Mouse (Mus musculus) limb, embryonic 11.5 days (tissue): ENCODE data around the gene Slc44a1. TPM values are rescaled to one million over a fixed set of nuclear protein-coding genes. Genes with fewer than 3 reads are reported as not detected.

Experiments used
- ATAC-seq: fragments of 200-750 bp; cut with Nextera tagmentation; 2 replicates; pipeline ENCODE4 v1.8.0; 2017; ENCODE audit warnings: low read depth; ENCODE audit not compliant: insufficient number of reproducible peaks, low FRiP score, low TSS enrichment
- DNase-seq: peaks from one replicate; pipeline ENCODE4 v3.0.0-alpha.2; 2015; ENCODE audit warnings: low spot score
- H3K27ac ChIP-seq: fragments of 300-500 bp; sonication (generic); replicated peaks from 2 replicates; pipeline ENCODE4 v1.5.1; 2014; ENCODE audit warnings: low read depth, mild to moderate bottlenecking, low read length
- H3K27me3 ChIP-seq: fragments of 300-500 bp; sonication (generic); 2 replicates; pipeline ENCODE4 v1.6.1; 2014; ENCODE audit warnings: mild to moderate bottlenecking, low read length, mixed read lengths; ENCODE audit not compliant: control insufficient read depth, insufficient read depth
- H3K36me3 ChIP-seq: fragments of 300-500 bp; sonication (generic); 2 replicates; pipeline ENCODE4 v1.6.1; 2014; ENCODE audit warnings: mild to moderate bottlenecking, low read length, moderate library complexity, mixed read lengths; ENCODE audit not compliant: control insufficient read depth, insufficient read depth
- H3K4me1 ChIP-seq: fragments of 300-500 bp; sonication (generic); 2 replicates; pipeline ENCODE4 v1.6.1; 2014; ENCODE audit warnings: low read length, mixed read lengths; ENCODE audit not compliant: control insufficient read depth, insufficient read depth
- H3K4me2 ChIP-seq: fragments of 300-500 bp; sonication (generic); 2 replicates; pipeline ENCODE4 v1.6.1; 2014; ENCODE audit warnings: low read depth, mild to moderate bottlenecking, moderate library complexity; ENCODE audit not compliant: severe bottlenecking
- H3K4me3 ChIP-seq: fragments of 300-500 bp; sonication (generic); 2 replicates; pipeline ENCODE4 v1.5.1; 2014; ENCODE audit warnings: low read depth, low read length
- H3K9ac ChIP-seq: fragments of 300-500 bp; sonication (generic); 2 replicates; pipeline ENCODE4 v1.6.1; 2014; ENCODE audit warnings: mild to moderate bottlenecking, low read length
- H3K9me3 ChIP-seq: fragments of 300-500 bp; sonication (generic); 2 replicates; pipeline ENCODE4 v1.6.1; 2016; ENCODE audit warnings: low read length; ENCODE audit not compliant: control insufficient read depth
- WGBS: fragments of 180-500 bp; shearing (Covaris S2); extraction: QIAGEN DNeasy Blood & Tissue Kit; methylation state at CpG from one replicate; pipeline ENCODE4 v1.1.7; 2014; 5-methylcytosine and 5-hydroxymethylcytosine counted together
- polyA plus RNA-seq: library from polyadenylated mRNA; unstranded; fragments of >200 nt; fragmentation: Nextera tagmentation; extraction: Ambion mirVana; gene quantifications from 2 replicates; pipeline ENCODE4 v1.2.1, GENCODE M21; 2014

The Slc44a1 gene
- polyA plus RNA-seq, 1 experiment from 2014 or later: 24.6 TPM

DNA sequence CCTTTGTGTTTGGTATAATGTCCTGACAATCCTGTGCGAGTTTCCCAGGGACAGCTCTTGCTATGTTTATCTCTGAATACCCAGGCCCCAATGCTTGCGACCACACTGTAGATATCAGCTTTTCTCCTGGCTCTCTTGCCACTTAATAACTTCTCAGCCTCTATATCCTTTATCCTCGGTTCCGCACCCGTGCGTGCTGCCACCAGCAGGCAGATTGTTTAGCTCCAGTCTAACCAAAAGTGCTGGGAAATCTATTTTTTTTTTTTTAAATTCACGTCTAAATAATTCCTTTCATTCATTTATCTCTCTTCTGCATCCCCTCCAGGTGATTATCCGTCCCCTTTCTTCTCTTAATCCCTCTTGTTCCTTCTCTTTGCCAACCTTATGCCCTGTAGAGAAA, 82.4 kb downstream of the Slc44a1 start:
- no peak overlapping the region for H3K4me2 ChIP-seq
- WGBS: 85% methylated on average over 8 of the region's 8 CpGs

DNA sequence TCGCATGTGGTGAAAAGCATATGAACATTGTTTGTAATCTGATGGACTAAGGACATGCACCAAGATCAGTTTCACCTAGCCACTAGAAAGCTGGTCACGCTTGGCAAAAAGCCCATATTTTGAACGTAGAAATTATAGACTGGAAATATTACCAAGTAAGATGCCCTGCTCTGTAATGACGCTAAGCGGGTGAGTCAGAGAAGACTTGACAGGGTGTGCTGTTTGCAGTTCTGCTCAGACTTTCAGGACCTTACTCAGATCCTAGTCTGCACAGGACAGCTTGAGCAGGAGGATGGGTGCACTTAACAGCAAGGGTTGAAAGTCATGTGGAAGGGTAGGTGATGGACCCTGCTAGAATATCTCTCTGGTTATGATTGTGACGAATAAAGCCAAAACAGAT, 85.3 kb downstream of the Slc44a1 start:
- Histone ChIP-seq H3K4me3 (no peak overlapping the region), H3K27me3 (no peaks in the 10 kb centered on the region), H3K4me1 (no peaks in the 10 kb centered on the region), H3K4me2 (no peak overlapping the region), H3K9me3 (no peaks in the 10 kb centered on the region), H3K9ac (no peak overlapping the region), H3K27ac (no peak overlapping the region), H3K36me3 (no peaks in the 10 kb centered on the region)
- WGBS: 93% methylated on average over 6 of the region's 6 CpGs
- DNase-seq (no peak), ATAC-seq (no peak)

More for the DNA sequence above, 82.4 kb downstream of the Slc44a1 start:
- no peaks in the 10 kb centered on the region for H3K9me3 ChIP-seq
- H3K27ac ChIP-seq: no peak overlapping the region
- ATAC-seq (no peak), DNase-seq (no peak)
- H3K27me3 ChIP-seq: no peaks in the 10 kb centered on the region
- no peaks in the 10 kb centered on the region for H3K36me3 ChIP-seq
- no peak overlapping the region for H3K4me3 ChIP-seq
- no peak overlapping the region for H3K9ac ChIP-seq
- no peaks in the 10 kb centered on the region for H3K4me1 ChIP-seq

DNA sequence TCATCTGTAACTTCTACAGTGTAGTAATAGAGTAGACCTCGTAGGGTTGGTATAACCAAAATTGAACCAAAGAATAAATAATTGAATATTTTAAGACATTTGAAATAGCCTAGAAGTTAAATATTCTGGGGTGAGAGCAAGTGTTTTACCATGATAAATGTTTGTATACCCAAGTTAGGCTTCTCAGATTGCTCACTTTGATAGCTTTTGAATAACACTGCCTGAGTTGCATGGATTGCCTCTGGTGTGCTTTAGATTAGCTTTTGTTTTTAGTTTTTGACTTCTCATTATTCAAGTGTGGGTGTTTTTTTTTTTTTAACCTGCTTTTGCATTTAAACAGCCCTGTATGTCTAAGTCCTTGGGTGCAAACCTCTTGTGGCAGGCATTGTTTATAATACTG, 85.8 kb downstream of the Slc44a1 start:
- Histone ChIP-seq H3K4me2 (no peak overlapping the region), H3K9ac (no peak overlapping the region), H3K4me1 (no peaks in the 10 kb centered on the region), H3K27ac (no peak overlapping the region), H3K4me3 (no peak overlapping the region), H3K36me3 (no peaks in the 10 kb centered on the region), H3K27me3 (no peaks in the 10 kb centered on the region), H3K9me3 (no peaks in the 10 kb centered on the region)
- ATAC-seq (no peak), DNase-seq (no peak)
- 83% methylated on average over 1 of the region's 1 CpGs for WGBS

DNA sequence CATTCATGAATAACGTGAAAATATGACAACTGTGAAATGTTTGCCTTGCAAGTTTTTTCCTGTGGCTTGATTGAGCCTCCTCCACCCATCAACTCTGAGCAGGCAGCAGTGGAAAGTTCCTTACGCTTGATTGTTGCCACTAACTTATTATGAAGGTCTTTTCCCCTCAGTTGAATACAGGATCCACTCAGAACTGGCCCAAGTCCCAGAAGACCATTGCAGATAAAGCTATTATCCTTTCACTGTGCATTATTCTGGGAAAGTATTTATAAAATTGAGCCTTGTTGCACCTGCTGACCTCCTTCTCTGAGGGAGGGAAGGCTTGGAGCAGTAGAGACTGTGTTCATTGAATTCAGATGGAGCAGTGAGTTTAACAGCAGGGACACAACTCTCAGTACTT, 86.2 kb downstream of the Slc44a1 start:
- Histone ChIP-seq H3K4me3 (no peak overlapping the region), H3K27me3 (no peaks in the 10 kb centered on the region), H3K4me1 (no peaks in the 10 kb centered on the region), H3K4me2 (no peak overlapping the region), H3K9me3 (no peaks in the 10 kb centered on the region), H3K9ac (no peak overlapping the region), H3K27ac (no peak overlapping the region), H3K36me3 (no peaks in the 10 kb centered on the region)
- 79% methylated on average over 2 of the region's 2 CpGs for WGBS
- DNase-seq: no peak
- no peak for ATAC-seq

DNA sequence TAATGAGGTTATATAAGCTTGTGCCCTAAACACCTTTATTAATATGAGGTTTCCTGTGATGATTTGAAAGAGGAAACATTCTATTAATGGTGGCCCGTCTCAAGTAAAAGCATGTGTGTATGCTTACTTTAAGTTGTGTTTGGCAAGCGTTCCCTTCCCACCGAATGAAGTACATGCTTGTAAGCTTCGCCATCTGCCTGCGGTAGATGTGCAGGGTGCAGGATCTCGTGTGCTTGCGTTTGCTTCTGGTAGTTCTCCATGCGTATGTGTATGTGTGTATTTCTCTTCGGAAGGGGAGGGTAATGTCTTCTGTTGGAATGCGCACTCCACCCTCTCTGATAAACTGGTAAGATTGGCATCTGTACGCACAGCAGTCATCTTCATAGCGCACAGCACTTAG, 95.6 kb downstream of the Slc44a1 start:
- DNase-seq: no peak
- H3K4me1 ChIP-seq: no peaks in the 10 kb centered on the region
- H3K9ac ChIP-seq: no peak overlapping the region
- H3K4me3 ChIP-seq: no peak overlapping the region
- WGBS: 91% methylated on average over 12 of the region's 12 CpGs
- no peaks in the 10 kb centered on the region for H3K36me3 ChIP-seq
- H3K27ac ChIP-seq: no peak overlapping the region
- no peaks in the 10 kb centered on the region for H3K9me3 ChIP-seq
- no peak overlapping the region for H3K4me2 ChIP-seq
- ATAC-seq: no peak
- no peaks in the 10 kb centered on the region for H3K27me3 ChIP-seq

DNA sequence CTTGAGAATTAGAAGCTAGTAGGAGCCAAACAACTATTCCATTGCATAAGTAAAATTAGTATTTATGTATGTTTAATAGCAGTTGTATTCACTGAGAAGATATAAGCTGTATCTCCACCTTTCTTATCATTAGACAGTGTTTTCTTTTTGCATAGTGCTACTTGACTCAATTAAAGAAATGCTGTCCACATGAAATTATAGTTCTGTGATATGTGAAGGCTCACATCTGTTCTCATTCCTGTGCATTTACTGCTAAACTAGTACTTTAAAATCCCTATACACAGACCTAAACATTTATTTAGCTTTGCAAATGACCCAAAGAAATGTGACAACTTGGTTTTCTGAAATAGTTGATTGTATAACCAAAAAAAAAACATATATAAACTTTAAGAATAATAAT, 96.9 kb downstream of the Slc44a1 start:
- no peak overlapping the region for H3K27ac ChIP-seq
- DNase-seq (no peak), ATAC-seq (no peak)

DNA sequence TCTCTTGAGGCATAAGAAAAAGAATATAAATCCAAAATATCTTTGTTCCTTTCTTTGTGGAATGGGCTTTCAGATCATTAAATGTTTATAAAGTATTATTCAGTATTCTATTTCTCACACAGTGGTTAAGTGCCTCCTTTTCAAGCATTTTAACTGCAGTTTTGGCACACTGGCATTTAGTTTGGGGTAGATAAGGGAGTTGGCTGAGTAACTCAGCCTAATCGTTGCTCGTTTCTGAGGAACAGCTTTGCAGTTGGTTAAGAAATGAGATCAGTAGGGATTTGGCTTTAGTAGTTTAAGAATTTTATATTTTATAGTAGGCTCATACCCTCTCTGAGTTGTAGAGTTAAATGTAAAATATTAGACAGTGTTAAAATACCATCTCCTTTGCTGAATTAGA, 97.3 kb downstream of the Slc44a1 start:
- Histone ChIP-seq H3K9ac (no peak overlapping the region), H3K4me2 (no peak overlapping the region), H3K36me3 (no peaks in the 10 kb centered on the region), H3K4me1 (no peaks in the 10 kb centered on the region), H3K4me3 (no peak overlapping the region), H3K27me3 (no peaks in the 10 kb centered on the region), H3K9me3 (no peaks in the 10 kb centered on the region), H3K27ac (no peak overlapping the region)
- DNase-seq: no peak
- WGBS: 93% methylated on average over 2 of the region's 2 CpGs
- no peak for ATAC-seq

More for the DNA sequence above, 96.9 kb downstream of the Slc44a1 start:
- Histone ChIP-seq H3K4me3 (no peak overlapping the region), H3K9me3 (no peaks in the 10 kb centered on the region), H3K36me3 (no peaks in the 10 kb centered on the region), H3K4me1 (no peaks in the 10 kb centered on the region), H3K27me3 (no peaks in the 10 kb centered on the region), H3K9ac (no peak overlapping the region), H3K4me2 (no peak overlapping the region)

DNA sequence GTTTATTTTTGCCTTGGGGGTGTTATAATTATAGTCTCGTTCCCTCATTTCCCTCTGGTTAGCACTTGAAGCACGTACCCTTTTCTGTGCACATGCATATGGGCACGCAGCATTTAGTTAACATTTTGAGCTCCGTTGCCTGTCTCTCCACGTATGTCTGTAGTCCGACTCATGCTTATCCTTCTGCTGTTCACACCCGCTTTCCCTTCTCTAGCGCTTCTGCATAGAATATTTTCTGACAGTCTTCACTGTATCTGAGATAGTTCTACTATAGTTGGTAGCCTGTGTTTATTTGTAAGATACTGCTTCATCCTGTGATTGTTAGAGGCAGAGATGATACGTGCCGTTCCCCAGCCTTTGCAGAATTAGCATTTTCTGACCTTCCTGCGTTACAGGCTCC, 98.4 kb downstream of the Slc44a1 start:
- DNase-seq (no peak), ATAC-seq (no peak)
- Histone ChIP-seq H3K27ac (no peak overlapping the region), H3K9me3 (no peaks in the 10 kb centered on the region), H3K27me3 (no peaks in the 10 kb centered on the region), H3K4me2 (no peak overlapping the region), H3K4me1 (no peaks in the 10 kb centered on the region), H3K4me3 (no peak overlapping the region), H3K36me3 (no peaks in the 10 kb centered on the region), H3K9ac (no peak overlapping the region)
- 93% methylated on average over 11 of the region's 11 CpGs for WGBS

DNA sequence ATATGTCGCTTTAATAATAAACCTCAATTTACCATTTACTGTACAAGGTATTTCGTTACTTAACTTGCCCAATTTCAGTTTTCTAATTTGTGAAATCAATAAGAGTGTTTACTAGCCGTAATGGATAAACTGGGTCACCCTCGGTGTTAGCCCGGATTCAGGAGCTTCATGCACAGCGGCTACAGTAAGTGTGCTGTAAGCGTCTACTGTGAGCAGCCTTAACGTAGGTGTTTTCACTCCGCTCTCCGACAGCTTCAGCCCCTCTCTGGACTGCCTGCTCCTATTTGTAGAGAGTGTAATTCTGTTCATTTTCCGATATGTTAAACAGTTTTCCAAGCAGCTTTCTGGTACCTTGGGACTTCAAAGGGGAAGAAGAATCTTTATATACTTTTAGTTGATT, 99.7 kb downstream of the Slc44a1 start:
- WGBS: 94% methylated on average over 11 of the region's 11 CpGs
- Histone ChIP-seq H3K27ac (no peak overlapping the region), H3K36me3 (no peaks in the 10 kb centered on the region), H3K9ac (no peak overlapping the region), H3K4me3 (no peak overlapping the region), H3K9me3 (no peaks in the 10 kb centered on the region), H3K4me2 (no peak overlapping the region), H3K4me1 (no peaks in the 10 kb centered on the region), H3K27me3 (no peaks in the 10 kb centered on the region)
- no peak for DNase-seq
- no peak for ATAC-seq
